Mouse (Mus musculus) neural tube, embryonic 15.5 days (tissue): ENCODE data around the gene Ankk1. TPM values are rescaled to one million over a fixed set of nuclear protein-coding genes. Genes with fewer than 3 reads are reported as not detected.

ENCODE experiments used
- ATAC-seq: fragments of 200-750 bp; cut with Nextera tagmentation; 2 replicates; pipeline ENCODE4 v1.8.0; 2017; ENCODE audit warnings: mild to moderate bottlenecking, moderate TSS enrichment, moderate library complexity; ENCODE audit not compliant: low FRiP score
- H3K27ac ChIP-seq: fragments of 300-500 bp; sonication (generic); replicated peaks from 2 replicates; pipeline ENCODE4 v1.5.1; 2015; ENCODE audit warnings: mild to moderate bottlenecking, inconsistent platforms
- H3K27me3 ChIP-seq: fragments of 300-500 bp; sonication (generic); replicated peaks from 2 replicates; pipeline ENCODE4 v1.6.1; 2015; ENCODE audit warnings: inconsistent platforms
- H3K36me3 ChIP-seq: fragments of 300-500 bp; sonication (generic); 2 replicates; pipeline ENCODE4 v1.6.1; 2015; ENCODE audit warnings: inconsistent platforms
- H3K4me1 ChIP-seq: fragments of 300-500 bp; sonication (generic); 2 replicates; pipeline ENCODE4 v1.6.1; 2015; ENCODE audit warnings: inconsistent platforms
- H3K4me2 ChIP-seq: fragments of 300-500 bp; sonication (generic); 2 replicates; pipeline ENCODE4 v1.6.1; 2015; ENCODE audit warnings: inconsistent platforms, mild to moderate bottlenecking, moderate library complexity
- H3K4me3 ChIP-seq: fragments of 300-500 bp; sonication (generic); replicated peaks from 2 replicates; pipeline ENCODE4 v1.5.1; 2015; ENCODE audit warnings: mild to moderate bottlenecking, inconsistent platforms
- H3K9ac ChIP-seq: fragments of 300-500 bp; sonication (generic); replicated peaks from 2 replicates; pipeline ENCODE4 v1.6.1; 2015; ENCODE audit warnings: mild to moderate bottlenecking, inconsistent platforms
- H3K9me3 ChIP-seq: fragments of 300-500 bp; sonication (generic); replicated peaks from 2 replicates; pipeline ENCODE4 v1.6.1; 2016; ENCODE audit warnings: inconsistent platforms
- WGBS: fragments of 180-500 bp; shearing (Covaris S2); methylation state at CpG from one replicate; pipeline ENCODE4 v1.1.7; 2015; ENCODE audit warnings: mixed read lengths; 5-methylcytosine and 5-hydroxymethylcytosine counted together
- polyA plus RNA-seq: library from polyadenylated mRNA; unstranded; fragments of >200 nt; fragmentation: Nextera tagmentation; extraction: Ambion mirVana; gene quantifications from 2 replicates; pipeline ENCODE4 v1.2.1, GENCODE M21; 2015

Ankk1 gene
- not detected in 2 replicates for polyA plus RNA-seq

GRCm38 (mm10) chr9:49426921-49427320, at the start of gene Ankk1:
Ankk1 (minus strand) TSS chr9:49427021.
- Histone ChIP-seq H3K4me1 (0 out of 2 replicates have a peak, but pooled peaks cover 2% of the 10 kb centered on the region), H3K9me3 (no peaks in the 10 kb centered on the region), H3K9ac (no peak within 1 kb of the TSS), H3K27me3 (no peaks in the 10 kb centered on the region), H3K4me2 (no peak within 1 kb of the TSS), H3K27ac (no peak within 1 kb of the TSS), H3K4me3 (no peak within 1 kb of the TSS), H3K36me3 (no peaks in the 10 kb centered on the region)
- ATAC-seq, result no peak
- 90% methylated on average over 7 of the region's 7 CpGs for WGBS

DNA sequence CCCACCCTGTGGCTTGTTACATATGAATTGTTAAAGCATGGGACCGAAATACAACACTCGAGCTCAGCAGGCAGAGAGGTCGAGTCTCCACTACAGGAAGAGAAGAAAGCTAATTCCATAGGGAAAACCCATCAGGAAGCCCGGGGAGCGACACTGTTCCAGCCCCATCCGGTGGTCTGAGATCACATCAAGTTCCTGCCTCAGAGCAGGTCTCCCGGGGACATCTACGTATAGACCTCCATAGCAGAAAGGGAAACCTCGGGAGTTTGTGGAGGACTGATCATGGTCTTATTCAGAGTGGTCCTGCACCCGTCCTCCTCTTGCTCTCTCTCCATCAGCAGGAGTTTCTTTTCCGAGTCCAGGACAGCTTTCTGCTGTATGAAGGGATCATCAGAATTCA, 45.3 kb upstream of the Ankk1 start:
- Histone ChIP-seq H3K27ac (no peak overlapping the region), H3K4me2 (no peak overlapping the region), H3K4me1 (peaks cover 6% of the 10 kb centered on the region; the same call in 1 of the 2 replicates), H3K9ac (no peak overlapping the region), H3K9me3 (no peaks in the 10 kb centered on the region), H3K4me3 (no peak overlapping the region), H3K27me3 (no peaks in the 10 kb centered on the region), H3K36me3 (no peaks in the 10 kb centered on the region)
- 75% methylated on average over 11 of the region's 11 CpGs for WGBS
- ATAC-seq, result no peak

DNA sequence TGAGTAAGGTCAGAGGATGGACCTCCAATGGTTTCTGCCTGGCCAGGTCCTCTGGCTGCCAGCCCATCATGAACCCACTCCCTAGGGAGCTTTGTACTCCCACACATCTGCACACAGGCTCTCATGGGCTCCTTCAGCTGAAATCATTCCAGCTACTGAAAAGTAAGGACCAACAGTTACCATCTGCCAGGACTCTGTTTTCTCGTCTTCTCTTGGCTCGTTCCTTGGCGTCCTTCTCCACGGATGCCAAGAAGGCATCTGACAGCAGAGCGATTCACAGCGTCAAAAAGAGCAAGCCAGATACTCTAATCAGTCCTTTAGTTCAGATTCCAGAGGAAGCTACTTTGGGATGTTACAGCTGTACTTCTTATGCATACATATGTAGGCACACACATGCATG, 44.1 kb upstream of the Ankk1 start:
- H3K4me2 ChIP-seq, result no peak overlapping the region
- 72% methylated on average over 6 of the region's 6 CpGs for WGBS
- no peak for ATAC-seq

GRCm38 (mm10) chr9:49470006-49470405, 43.2 kb upstream of the Ankk1 start:
- ATAC-seq, result no peak
- Histone ChIP-seq H3K4me1 (peaks cover 6% of the 10 kb centered on the region; the same call in 1 of the 2 replicates), H3K4me3 (no peak overlapping the region), H3K4me2 (no peak overlapping the region), H3K27me3 (no peaks in the 10 kb centered on the region), H3K27ac (no peak overlapping the region), H3K9ac (no peak overlapping the region), H3K9me3 (no peaks in the 10 kb centered on the region), H3K36me3 (no peaks in the 10 kb centered on the region)
- 96% methylated on average over 19 of the region's 19 CpGs for WGBS

More for the DNA sequence above, 44.1 kb upstream of the Ankk1 start:
- H3K36me3 ChIP-seq, result no peaks in the 10 kb centered on the region
- H3K4me1 ChIP-seq, result peaks cover 6% of the 10 kb centered on the region; the same call in 1 of the 2 replicates
- H3K4me3 ChIP-seq, result no peak overlapping the region
- no peaks in the 10 kb centered on the region for H3K9me3 ChIP-seq
- H3K27ac ChIP-seq, result no peak overlapping the region
- no peaks in the 10 kb centered on the region for H3K27me3 ChIP-seq
- no peak overlapping the region for H3K9ac ChIP-seq

DNA sequence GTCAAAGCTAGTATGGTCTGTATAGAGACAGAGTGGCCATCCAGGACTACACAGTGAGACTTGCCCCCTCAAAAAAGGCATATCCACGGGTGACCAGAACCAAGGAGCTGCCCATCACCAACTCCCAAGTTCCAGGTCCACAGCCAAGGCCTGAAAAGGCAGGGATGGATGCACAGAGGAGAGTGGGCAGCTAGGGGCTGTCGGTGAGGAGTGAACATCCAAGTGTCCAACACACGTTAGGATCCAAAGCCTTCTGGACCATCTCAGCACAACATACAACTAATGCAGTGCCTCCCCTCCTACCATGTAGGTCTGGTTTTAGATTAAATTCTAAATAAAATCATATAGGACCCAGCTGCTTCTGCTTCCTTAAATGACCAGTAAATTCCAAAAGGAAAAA, 29.3 kb upstream of the Ankk1 start:
- Histone ChIP-seq H3K4me1 (no peaks in the 10 kb centered on the region), H3K9me3 (0 out of 2 replicates have a peak, but pooled peaks cover 2% of the 10 kb centered on the region), H3K27me3 (no peaks in the 10 kb centered on the region), H3K27ac (no peak overlapping the region), H3K4me2 (no peak overlapping the region), H3K36me3 (no peaks in the 10 kb centered on the region), H3K9ac (no peak overlapping the region), H3K4me3 (no peak overlapping the region)
- 89% methylated on average over 3 of the region's 3 CpGs for WGBS
- ATAC-seq, result no peak

DNA sequence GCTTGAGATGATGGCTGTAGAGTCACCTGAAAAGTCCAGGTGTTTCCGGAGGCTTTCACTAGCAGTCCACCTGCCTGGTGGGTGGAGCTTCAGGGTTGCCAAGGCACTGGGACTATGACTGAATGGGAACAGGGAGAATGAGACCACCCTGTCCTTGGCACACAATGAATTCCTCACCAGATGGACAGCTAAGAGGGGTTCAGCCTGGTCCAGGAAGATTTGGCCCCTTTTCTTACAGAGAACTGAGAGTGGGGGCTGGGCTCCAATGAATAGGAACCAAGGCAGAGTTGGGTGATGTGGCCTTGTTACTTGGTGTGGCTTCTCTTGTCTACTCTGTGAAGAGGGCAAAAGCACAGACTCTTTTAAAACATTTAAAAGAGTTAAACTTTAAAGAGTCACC, 25.6 kb upstream of the Ankk1 start:
- no peak overlapping the region for H3K9ac ChIP-seq
- no peaks in the 10 kb centered on the region for H3K4me1 ChIP-seq
- H3K9me3 ChIP-seq, result 0 out of 2 replicates have a peak, but pooled peaks cover 2% of the 10 kb centered on the region
- 94% methylated on average over 1 of the region's 1 CpGs for WGBS
- no peaks in the 10 kb centered on the region for H3K27me3 ChIP-seq
- H3K27ac ChIP-seq, result no peak overlapping the region
- no peak overlapping the region for H3K4me3 ChIP-seq
- no peaks in the 10 kb centered on the region for H3K36me3 ChIP-seq
- ATAC-seq, result no peak
- no peak overlapping the region for H3K4me2 ChIP-seq

DNA sequence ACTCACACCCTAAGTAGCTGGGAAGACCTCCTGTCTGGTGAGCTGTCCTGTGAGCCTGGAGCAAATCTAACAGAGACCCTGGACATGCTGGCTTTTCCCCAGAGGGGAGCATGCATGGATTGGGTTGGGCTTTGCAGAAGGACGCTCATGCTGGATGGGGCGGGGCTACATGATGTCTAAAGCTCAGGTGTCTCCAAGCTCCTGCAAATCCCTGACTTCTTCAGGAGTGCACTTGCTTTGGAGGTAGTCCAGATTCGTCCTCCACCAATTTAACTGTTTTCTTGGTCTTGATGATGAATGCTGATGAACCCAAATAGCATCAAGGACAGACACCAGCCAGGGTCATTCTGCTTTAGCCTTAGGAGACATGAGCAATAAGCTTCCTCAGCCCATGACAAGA, 23.7 kb upstream of the Ankk1 start:
- no peak overlapping the region for H3K4me3 ChIP-seq
- H3K27me3 ChIP-seq, result no peaks in the 10 kb centered on the region
- no peak for ATAC-seq
- WGBS, result 89% methylated on average over 3 of the region's 3 CpGs
- H3K9me3 ChIP-seq, result 0 out of 2 replicates have a peak, but pooled peaks cover 2% of the 10 kb centered on the region
- H3K27ac ChIP-seq, result no peak overlapping the region
- H3K4me1 ChIP-seq, result no peaks in the 10 kb centered on the region
- H3K36me3 ChIP-seq, result no peaks in the 10 kb centered on the region
- H3K4me2 ChIP-seq, result no peak overlapping the region
- no peak overlapping the region for H3K9ac ChIP-seq

GRCm38 (mm10) chr9:49442621-49443020, 15.8 kb upstream of the Ankk1 start:
- H3K27me3 ChIP-seq, result no peaks in the 10 kb centered on the region
- no peak overlapping the region for H3K9ac ChIP-seq
- 62% methylated on average over 3 of the region's 3 CpGs for WGBS
- H3K4me1 ChIP-seq, result no peaks in the 10 kb centered on the region
- no peak overlapping the region for H3K4me2 ChIP-seq
- H3K4me3 ChIP-seq, result no peak overlapping the region
- H3K9me3 ChIP-seq, result no peaks in the 10 kb centered on the region
- H3K27ac ChIP-seq, result no peak overlapping the region
- no peak for ATAC-seq
- H3K36me3 ChIP-seq, result no peaks in the 10 kb centered on the region

GRCm38 (mm10) chr9:49427478-49427877, 657 bp upstream of the Ankk1 start:
- H3K9ac ChIP-seq, result no peak overlapping the region
- no peaks in the 10 kb centered on the region for H3K9me3 ChIP-seq
- H3K4me2 ChIP-seq, result no peak overlapping the region
- 84% methylated on average over 5 of the region's 5 CpGs for WGBS
- H3K4me3 ChIP-seq, result no peak overlapping the region
- no peak overlapping the region for H3K27ac ChIP-seq
- H3K27me3 ChIP-seq, result no peaks in the 10 kb centered on the region
- H3K4me1 ChIP-seq, result 0 out of 2 replicates have a peak, but pooled peaks cover 2% of the 10 kb centered on the region
- no peak for ATAC-seq
- H3K36me3 ChIP-seq, result no peaks in the 10 kb centered on the region

DNA sequence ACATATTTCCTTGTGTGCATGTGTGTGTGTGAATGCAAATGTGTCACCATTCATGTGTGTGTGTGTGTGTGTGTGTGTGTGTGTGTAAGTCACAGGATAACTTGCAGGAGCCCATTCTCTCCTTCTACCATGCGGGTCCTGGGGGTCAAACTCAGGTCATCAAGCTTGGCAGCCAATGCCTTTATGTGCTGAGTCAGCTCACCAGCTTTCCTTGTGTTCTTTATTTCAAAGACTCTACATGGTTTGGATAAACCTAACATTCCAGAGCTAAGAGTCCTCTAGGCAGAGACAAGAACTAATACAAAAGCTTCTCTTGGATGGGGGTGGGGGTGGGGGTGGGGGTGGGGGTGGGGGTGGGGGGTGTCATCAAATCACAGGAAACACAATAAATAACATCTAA, 1.2 kb downstream of the Ankk1 start:
- no peaks in the 10 kb centered on the region for H3K36me3 ChIP-seq
- no peak for ATAC-seq
- no peaks in the 10 kb centered on the region for H3K27me3 ChIP-seq
- 0 out of 2 replicates have a peak, but pooled peaks cover 2% of the 10 kb centered on the region for H3K4me1 ChIP-seq
- H3K4me2 ChIP-seq, result no peak overlapping the region
- no peak overlapping the region for H3K9ac ChIP-seq
- 39% methylated on average over 1 of the region's 1 CpGs for WGBS
- no peak overlapping the region for H3K27ac ChIP-seq
- H3K4me3 ChIP-seq, result no peak overlapping the region
- no peaks in the 10 kb centered on the region for H3K9me3 ChIP-seq

- no peak overlapping the region for H3K4me2 ChIP-seq
- no peaks in the 10 kb centered on the region for H3K27me3 ChIP-seq
- no peak overlapping the region for H3K4me3 ChIP-seq
- no peak for ATAC-seq
- no peak overlapping the region for H3K27ac ChIP-seq
- H3K4me1 ChIP-seq, result no peaks in the 10 kb centered on the region
- no peaks in the 10 kb centered on the region for H3K9me3 ChIP-seq
- 96% methylated on average over 5 of the region's 5 CpGs for WGBS
- H3K9ac ChIP-seq, result no peak overlapping the region
- no peaks in the 10 kb centered on the region for H3K36me3 ChIP-seq
Observed at GRCm38 (mm10) chr9:49423866-49424265, 3.0 kb downstream of the Ankk1 start.

DNA sequence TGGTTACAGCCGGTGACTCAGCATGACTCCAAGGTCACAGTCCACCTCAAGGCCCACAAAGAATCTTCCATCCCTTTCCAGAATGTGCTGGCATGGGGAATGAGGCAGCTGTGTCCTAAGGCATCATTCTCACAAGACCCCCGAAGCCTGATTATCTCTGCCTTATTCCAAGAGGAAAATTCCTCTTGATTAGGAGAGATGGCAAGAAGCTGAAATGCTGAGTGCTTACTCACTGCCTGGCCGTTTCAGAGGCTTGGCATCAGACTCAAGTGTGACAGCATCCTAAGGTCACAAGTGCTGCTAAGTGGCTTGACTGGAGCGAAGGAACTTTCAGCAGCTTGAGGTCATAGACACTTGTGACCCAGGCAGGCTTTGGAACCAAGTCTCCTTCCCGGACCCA, 16.2 kb downstream of the Ankk1 start:
- no peaks in the 10 kb centered on the region for H3K9me3 ChIP-seq
- WGBS, result 89% methylated on average over 5 of the region's 5 CpGs
- H3K27ac ChIP-seq, result no peak overlapping the region
- H3K4me1 ChIP-seq, result no peaks in the 10 kb centered on the region
- no peaks in the 10 kb centered on the region for H3K36me3 ChIP-seq
- H3K4me2 ChIP-seq, result no peak overlapping the region
- no peak for ATAC-seq
- no peaks in the 10 kb centered on the region for H3K27me3 ChIP-seq
- H3K9ac ChIP-seq, result no peak overlapping the region
- H3K4me3 ChIP-seq, result no peak overlapping the region

DNA sequence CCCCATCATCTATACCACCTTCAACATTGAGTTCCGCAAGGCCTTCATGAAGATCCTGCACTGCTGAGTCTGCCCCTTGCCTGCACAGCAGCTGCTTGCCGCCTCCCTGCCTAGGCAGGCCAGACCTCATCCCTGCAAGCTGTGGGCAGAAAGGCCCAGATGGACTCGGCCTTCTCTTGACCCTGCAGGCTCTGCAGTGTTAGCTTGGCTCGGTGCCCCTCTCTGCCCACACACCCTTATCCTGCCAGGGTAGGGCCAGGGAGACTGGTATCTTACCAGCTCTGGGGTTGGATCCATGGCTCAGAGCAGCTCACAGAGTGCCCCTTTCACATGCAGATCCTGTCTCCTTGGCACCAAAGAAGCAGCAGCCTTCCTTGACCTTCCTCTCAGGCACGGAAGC, 19.8 kb downstream of the Ankk1 start:
- WGBS, result 92% methylated on average over 5 of the region's 5 CpGs
- Histone ChIP-seq H3K27ac (no peak overlapping the region), H3K36me3 (no peaks in the 10 kb centered on the region), H3K4me1 (no peaks in the 10 kb centered on the region), H3K27me3 (no peaks in the 10 kb centered on the region), H3K4me3 (no peak overlapping the region), H3K9ac (no peak overlapping the region), H3K4me2 (no peak overlapping the region), H3K9me3 (no peaks in the 10 kb centered on the region)
- ATAC-seq, result no peak
